Mouse (Mus musculus) limb, embryonic 11.5 days (tissue): ENCODE measurements at regions not wholly inside any gene's neighbourhood (a gene's known extent, or its start where the extent isn't known, plus 50 kb on each side); places are given as distances from the start of the nearest gene placed in this dataset.

Source experiments
- ATAC-seq: fragments of 200-750 bp; cut with Nextera tagmentation; 2 replicates; pipeline ENCODE4 v1.8.0; 2017; ENCODE audit warnings: low read depth; ENCODE audit not compliant: insufficient number of reproducible peaks, low FRiP score, low TSS enrichment
- DNase-seq: peaks from one replicate; pipeline ENCODE4 v3.0.0-alpha.2; 2015; ENCODE audit warnings: low spot score
- H3K27ac ChIP-seq: fragments of 300-500 bp; sonication (generic); replicated peaks from 2 replicates; pipeline ENCODE4 v1.5.1; 2014; ENCODE audit warnings: low read depth, mild to moderate bottlenecking, low read length
- H3K27me3 ChIP-seq: fragments of 300-500 bp; sonication (generic); 2 replicates; pipeline ENCODE4 v1.6.1; 2014; ENCODE audit warnings: mild to moderate bottlenecking, low read length, mixed read lengths; ENCODE audit not compliant: control insufficient read depth, insufficient read depth
- H3K36me3 ChIP-seq: fragments of 300-500 bp; sonication (generic); 2 replicates; pipeline ENCODE4 v1.6.1; 2014; ENCODE audit warnings: mild to moderate bottlenecking, low read length, moderate library complexity, mixed read lengths; ENCODE audit not compliant: control insufficient read depth, insufficient read depth
- H3K4me1 ChIP-seq: fragments of 300-500 bp; sonication (generic); 2 replicates; pipeline ENCODE4 v1.6.1; 2014; ENCODE audit warnings: low read length, mixed read lengths; ENCODE audit not compliant: control insufficient read depth, insufficient read depth
- H3K4me2 ChIP-seq: fragments of 300-500 bp; sonication (generic); 2 replicates; pipeline ENCODE4 v1.6.1; 2014; ENCODE audit warnings: low read depth, mild to moderate bottlenecking, moderate library complexity; ENCODE audit not compliant: severe bottlenecking
- H3K4me3 ChIP-seq: fragments of 300-500 bp; sonication (generic); 2 replicates; pipeline ENCODE4 v1.5.1; 2014; ENCODE audit warnings: low read depth, low read length
- H3K9ac ChIP-seq: fragments of 300-500 bp; sonication (generic); 2 replicates; pipeline ENCODE4 v1.6.1; 2014; ENCODE audit warnings: mild to moderate bottlenecking, low read length
- H3K9me3 ChIP-seq: fragments of 300-500 bp; sonication (generic); 2 replicates; pipeline ENCODE4 v1.6.1; 2016; ENCODE audit warnings: low read length; ENCODE audit not compliant: control insufficient read depth
- WGBS: fragments of 180-500 bp; shearing (Covaris S2); extraction: QIAGEN DNeasy Blood & Tissue Kit; methylation state at CpG from one replicate; pipeline ENCODE4 v1.1.7; 2014; 5-methylcytosine and 5-hydroxymethylcytosine counted together

GRCm38 (mm10) chr15:59904741-59905140, 111.7 kb downstream of the 4933412E24Rik start:
- Histone ChIP-seq H3K4me1 (peaks cover 3% of the 10 kb centered on the region; the same call in 1 of the 2 replicates), H3K9ac (no peak overlapping the region), H3K36me3 (no peaks in the 10 kb centered on the region), H3K4me2 (no peak overlapping the region), H3K9me3 (no peaks in the 10 kb centered on the region), H3K27me3 (no peaks in the 10 kb centered on the region), H3K27ac (no peak overlapping the region), H3K4me3 (no peak overlapping the region)
- DNase-seq, result no peak
- WGBS, result 20% methylated on average over 5 of the region's 5 CpGs
- ATAC-seq, result no peak

GRCm38 (mm10) chr15:59888996-59889395, 127.4 kb downstream of the 4933412E24Rik start:
- Histone ChIP-seq H3K27ac (no peak overlapping the region), H3K9ac (no peak overlapping the region), H3K4me2 (no peak overlapping the region), H3K9me3 (no peaks in the 10 kb centered on the region), H3K27me3 (no peaks in the 10 kb centered on the region), H3K4me1 (no peaks in the 10 kb centered on the region), H3K36me3 (no peaks in the 10 kb centered on the region), H3K4me3 (no peak overlapping the region)
- ATAC-seq, result no peak
- WGBS, result 87% methylated on average over 2 of the region's 2 CpGs
- DNase-seq, result no peak

GRCm38 (mm10) chr15:59888131-59888459, 128.3 kb downstream of the 4933412E24Rik start:
- H3K27ac ChIP-seq, result no peak overlapping the region
- H3K9me3 ChIP-seq, result no peaks in the 10 kb centered on the region
- no peak for ATAC-seq
- 33% methylated on average over 2 of the region's 2 CpGs for WGBS
- no peak overlapping the region for H3K4me2 ChIP-seq
- no peak overlapping the region for H3K9ac ChIP-seq
- H3K36me3 ChIP-seq, result no peaks in the 10 kb centered on the region
- H3K4me1 ChIP-seq, result no peaks in the 10 kb centered on the region
- H3K4me3 ChIP-seq, result no peak overlapping the region
- DNase-seq, result no peak
- H3K27me3 ChIP-seq, result no peaks in the 10 kb centered on the region

- 46% methylated on average over 5 of the region's 5 CpGs for WGBS
- no peak for ATAC-seq
Observed at GRCm38 (mm10) chr15:59887381-59888130, 128.9 kb downstream of the 4933412E24Rik start.

GRCm38 (mm10) chr15:59886036-59886435, 130.4 kb downstream of the 4933412E24Rik start:
- Histone ChIP-seq H3K4me1 (no peaks in the 10 kb centered on the region), H3K36me3 (no peaks in the 10 kb centered on the region), H3K27ac (no peak overlapping the region), H3K9ac (no peak overlapping the region), H3K27me3 (no peaks in the 10 kb centered on the region), H3K9me3 (no peaks in the 10 kb centered on the region), H3K4me2 (no peak overlapping the region), H3K4me3 (no peak overlapping the region)
- no peak for DNase-seq
- no peak for ATAC-seq
- WGBS, result 85% methylated on average over 2 of the region's 2 CpGs

More at GRCm38 (mm10) chr15:59887381-59888130, 128.9 kb downstream of the 4933412E24Rik start:
- H3K27me3 ChIP-seq, result no peaks in the 10 kb centered on the region
- no peak for DNase-seq
- no peaks in the 10 kb centered on the region for H3K4me1 ChIP-seq
- no peak overlapping the region for H3K9ac ChIP-seq
- H3K4me3 ChIP-seq, result no peak overlapping the region
- H3K36me3 ChIP-seq, result no peaks in the 10 kb centered on the region
- H3K27ac ChIP-seq, result no peak overlapping the region
- no peak overlapping the region for H3K4me2 ChIP-seq
- H3K9me3 ChIP-seq, result no peaks in the 10 kb centered on the region

GRCm38 (mm10) chr15:59882444-59882843, 134.0 kb downstream of the 4933412E24Rik start:
- H3K4me1 ChIP-seq, result no peaks in the 10 kb centered on the region
- 89% methylated on average over 5 of the region's 5 CpGs for WGBS
- no peaks in the 10 kb centered on the region for H3K9me3 ChIP-seq
- no peaks in the 10 kb centered on the region for H3K27me3 ChIP-seq
- no peak overlapping the region for H3K4me3 ChIP-seq
- no peak overlapping the region for H3K4me2 ChIP-seq
- H3K9ac ChIP-seq, result no peak overlapping the region
- ATAC-seq (no peak), DNase-seq (no peak)
- no peaks in the 10 kb centered on the region for H3K36me3 ChIP-seq
- H3K27ac ChIP-seq, result no peak overlapping the region

- no peak overlapping the region for H3K27ac ChIP-seq
- H3K9ac ChIP-seq, result no peak overlapping the region
- ATAC-seq (no peak), DNase-seq (no peak)
- H3K4me2 ChIP-seq, result no peak overlapping the region
- no peaks in the 10 kb centered on the region for H3K9me3 ChIP-seq
- no peaks in the 10 kb centered on the region for H3K36me3 ChIP-seq
- no peak overlapping the region for H3K4me3 ChIP-seq
- H3K27me3 ChIP-seq, result no peaks in the 10 kb centered on the region
- H3K4me1 ChIP-seq, result no peaks in the 10 kb centered on the region
- 94% methylated on average over 5 of the region's 5 CpGs for WGBS
Observed at GRCm38 (mm10) chr15:59880426-59880825, 136.0 kb downstream of the 4933412E24Rik start.

GRCm38 (mm10) chr15:59879311-59879710, 137.1 kb downstream of the 4933412E24Rik start:
- no peaks in the 10 kb centered on the region for H3K4me1 ChIP-seq
- no peaks in the 10 kb centered on the region for H3K9me3 ChIP-seq
- ATAC-seq (no peak), DNase-seq (no peak)
- H3K36me3 ChIP-seq, result no peaks in the 10 kb centered on the region
- H3K4me3 ChIP-seq, result no peak overlapping the region
- 88% methylated on average over 4 of the region's 4 CpGs for WGBS
- no peak overlapping the region for H3K9ac ChIP-seq
- H3K27ac ChIP-seq, result no peak overlapping the region
- no peak overlapping the region for H3K4me2 ChIP-seq
- no peaks in the 10 kb centered on the region for H3K27me3 ChIP-seq

- Histone ChIP-seq H3K9me3 (no peaks in the 10 kb centered on the region), H3K36me3 (no peaks in the 10 kb centered on the region), H3K4me1 (no peaks in the 10 kb centered on the region), H3K27me3 (no peaks in the 10 kb centered on the region), H3K4me3 (no peak overlapping the region), H3K9ac (no peak overlapping the region), H3K4me2 (no peak overlapping the region), H3K27ac (no peak overlapping the region)
- ATAC-seq (no peak), DNase-seq (no peak)
- WGBS, result 77% methylated on average over 7 of the region's 7 CpGs
Observed at GRCm38 (mm10) chr15:59876279-59876742, 140.1 kb downstream of the 4933412E24Rik start.
